Mouse (Mus musculus): ENCODE data around the gene Mettl16.

Mettl16 gene

GRCm38 (mm10) chr11:74770595-74771207 lies at the start of gene Mettl16:
TSS of gene Mettl16 (plus strand) at chr11:74770830.
- peak; percentile 93 for DNase-seq (ENCODE audit: extremely low read depth, low read depth)

GRCm38 (mm10) chr11:74721141-74721540 lies 49.5 kb upstream of the Mettl16 start:
- no peak for DNase-seq (ENCODE audit: extremely low read depth, low read depth)

- no peak for DNase-seq (ENCODE audit: extremely low read depth, low read depth)
Observed at GRCm38 (mm10) chr11:74721971-74722370, 48.7 kb upstream of the Mettl16 start.

GRCm38 (mm10) chr11:74723357-74724234 lies 47.0 kb upstream of the Mettl16 start:
- DNase-seq (ENCODE audit: extremely low read depth, low read depth) = peak; percentile 50

GRCm38 (mm10) chr11:74724235-74724791 lies 46.3 kb upstream of the Mettl16 start, which contains the start of gene Pafah1b1:
TSS of gene Pafah1b1 (minus strand) at chr11:74724670.
- DNase-seq (ENCODE audit: extremely low read depth, low read depth) = peak; percentile 35

GRCm38 (mm10) chr11:74725181-74725580 lies 45.4 kb upstream of the Mettl16 start:
- DNase-seq (ENCODE audit: extremely low read depth, low read depth) = no peak

GRCm38 (mm10) chr11:74734917-74735316 lies 35.7 kb upstream of the Mettl16 start:
- DNase-seq (ENCODE audit: extremely low read depth, low read depth) = no peak

- no peak for DNase-seq (ENCODE audit: extremely low read depth, low read depth)
Observed at GRCm38 (mm10) chr11:74737861-74738260, 32.8 kb upstream of the Mettl16 start.

GRCm38 (mm10) chr11:74748022-74748421 lies 22.6 kb upstream of the Mettl16 start:
- no peak for DNase-seq (ENCODE audit: extremely low read depth, low read depth)

- DNase-seq (ENCODE audit: extremely low read depth, low read depth) = no peak
Observed at GRCm38 (mm10) chr11:74749241-74749640, 21.4 kb upstream of the Mettl16 start.

- DNase-seq (ENCODE audit: extremely low read depth, low read depth) = no peak
Observed at GRCm38 (mm10) chr11:74750662-74751351, 19.8 kb upstream of the Mettl16 start.

GRCm38 (mm10) chr11:74751352-74752066 lies 19.1 kb upstream of the Mettl16 start:
- DNase-seq (ENCODE audit: extremely low read depth, low read depth) = no peak

- no peak for DNase-seq (ENCODE audit: extremely low read depth, low read depth)
Observed at GRCm38 (mm10) chr11:74756631-74757030, 14.0 kb upstream of the Mettl16 start.

GRCm38 (mm10) chr11:74761011-74761705 lies 9.5 kb upstream of the Mettl16 start:
- no peak for DNase-seq (ENCODE audit: extremely low read depth, low read depth)

GRCm38 (mm10) chr11:74763960-74764625 lies 6.5 kb upstream of the Mettl16 start:
- no peak for DNase-seq (ENCODE audit: extremely low read depth, low read depth)

- DNase-seq (ENCODE audit: extremely low read depth, low read depth) = no peak
Observed at GRCm38 (mm10) chr11:74767469-74767868, 3.2 kb upstream of the Mettl16 start.

GRCm38 (mm10) chr11:74768045-74768444 lies 2.6 kb upstream of the Mettl16 start:
- DNase-seq (ENCODE audit: extremely low read depth, low read depth) = peak; percentile 46

- no peak for DNase-seq (ENCODE audit: extremely low read depth, low read depth)
Observed at GRCm38 (mm10) chr11:74770037-74770436, 593 bp upstream of the Mettl16 start.

- peak; percentile 23 for DNase-seq (ENCODE audit: extremely low read depth, low read depth)
Observed at GRCm38 (mm10) chr11:74771234-74771633, 604 bp downstream of the Mettl16 start.

GRCm38 (mm10) chr11:74771650-74772049 lies 1.0 kb downstream of the Mettl16 start:
- DNase-seq (ENCODE audit: extremely low read depth, low read depth) = peak; percentile 6

Data from MEL-GATA-1-ER (cell line).